Mouse (Mus musculus) myocyte (in vitro differentiated cells): ENCODE data around the gene Kif1b. TPM values are rescaled to one million over a fixed set of nuclear protein-coding genes. Genes with fewer than 3 reads are reported as not detected.

ENCODE experiments used
- H3K27me3 ChIP-seq: one replicate; pipeline ENCODE4 v1.6.1; 2011; ENCODE audit not compliant: control insufficient read depth, insufficient read depth, insufficient read length
- H3K36me3 ChIP-seq: one replicate; pipeline ENCODE4 v1.6.1; 2011; ENCODE audit not compliant: control insufficient read depth, insufficient read depth
- H3K4me2 ChIP-seq: one replicate; pipeline ENCODE4 v1.6.1; 2011; ENCODE audit warnings: low read depth, control low read depth
- H3K4me3 ChIP-seq: one replicate; pipeline ENCODE4 v1.5.1; 2011; ENCODE audit warnings: mild to moderate bottlenecking, control low read depth, moderate library complexity
- H3K79me2 ChIP-seq: one replicate; pipeline ENCODE4 v1.6.1; 2011; ENCODE audit not compliant: control insufficient read depth, insufficient read depth
- H3ac ChIP-seq: one replicate; pipeline ENCODE4 v1.6.1; 2011; ENCODE audit not compliant: control insufficient read depth, insufficient read length
- CEBPB ChIP-seq: IDR thresholded peaks from 2 replicates; pipeline ENCODE4 v1.6.1; 2011; ENCODE audit warnings: mild to moderate bottlenecking, moderate library complexity; ENCODE audit not compliant: poor library complexity, insufficient read depth, severe bottlenecking
- E2F4 ChIP-seq: IDR thresholded peaks from one replicate; pipeline ENCODE4 v1.6.1; 2011; ENCODE audit warnings: mild to moderate bottlenecking, control low read depth, moderate library complexity; ENCODE audit not compliant: insufficient read depth
- MAX ChIP-seq: IDR thresholded peaks from one replicate; pipeline ENCODE4 v1.6.1; 2011; ENCODE audit warnings: low read depth, mild to moderate bottlenecking, control low read depth
- MYOD1 ChIP-seq, 3 experiments: IDR thresholded peaks; one replicate each; pipeline ENCODE4 v1.6.1; 2011; ENCODE audit warnings: control low read depth in 2 of 3, low read depth in 2 of 3, mild to moderate bottlenecking in 2 of 3, moderate library complexity in 1 of 3; ENCODE audit not compliant: insufficient read length in 2 of 3, control insufficient read depth in 1 of 3
- MYOG ChIP-seq, 3 experiments: IDR thresholded peaks; one replicate each; pipeline ENCODE4 v1.6.1; 2011; ENCODE audit warnings: control low read depth in 2 of 3, low read depth in 2 of 3, mild to moderate bottlenecking in 2 of 3; ENCODE audit not compliant: insufficient read length in 2 of 3, control insufficient read depth in 1 of 3, insufficient read depth in 1 of 3
- POLR2A ChIP-seq: IDR thresholded peaks from one replicate; pipeline ENCODE4 v1.6.1; 2011; ENCODE audit warnings: low read depth, mild to moderate bottlenecking, control low read depth, moderate library complexity; ENCODE audit not compliant: insufficient read length
- POLR2AphosphoS2 ChIP-seq: IDR thresholded peaks from one replicate; pipeline ENCODE4 v1.6.1; 2011; ENCODE audit warnings: low read depth, control low read depth; ENCODE audit not compliant: insufficient read length
- REST ChIP-seq: IDR thresholded peaks from one replicate; pipeline ENCODE4 v1.6.1; 2011; ENCODE audit warnings: mild to moderate bottlenecking, control low read depth, moderate library complexity; ENCODE audit not compliant: insufficient read depth, insufficient read length
- SRF ChIP-seq: IDR thresholded peaks from one replicate; pipeline ENCODE4 v1.6.1; 2011; ENCODE audit warnings: low read depth; ENCODE audit not compliant: control insufficient read depth, insufficient read length
- TCF12 ChIP-seq: IDR thresholded peaks from one replicate; pipeline ENCODE4 v1.6.1; 2011; ENCODE audit warnings: mild to moderate bottlenecking, control low read depth; ENCODE audit not compliant: poor library complexity, insufficient read depth, severe bottlenecking
- TCF3 ChIP-seq: IDR thresholded peaks from one replicate; pipeline ENCODE4 v1.6.1; 2011; ENCODE audit warnings: low read depth, control low read depth; ENCODE audit not compliant: insufficient read length
- USF1 ChIP-seq: IDR thresholded peaks from one replicate; pipeline ENCODE4 v1.6.1; 2011; ENCODE audit warnings: low read depth, mild to moderate bottlenecking, control low read depth, moderate library complexity
- polyA plus RNA-seq: library from polyadenylated mRNA; unstranded; fragments of >200 nt; fragmentation: generic; extraction: Trizol; gene quantifications from one replicate; pipeline ENCODE4 v1.2.1, GENCODE M21; 2012; ENCODE audit warnings: missing spikeins

The Kif1b gene
- polyA plus RNA-seq, 1 experiment: 26.7 TPM

GRCm38 (mm10) chr4:149179573-149179972, 127.9 kb downstream of the Kif1b start:
- Histone ChIP-seq H3K36me3 (peaks cover 42% of the 10 kb centered on the region), H3ac (no peak overlapping the region), H3K79me2 (no peaks in the 10 kb centered on the region), H3K27me3 (no peaks in the 10 kb centered on the region), H3K4me2 (no peak overlapping the region), H3K4me3 (no peak overlapping the region)
- TF ChIP-seq POLR2AphosphoS2 (no peak), MYOD1 (IDR thresholded peaks at IDR 0.05; ENCODE audit: control insufficient read depth in 1 of 3, insufficient read length in 2 of 3, low read depth in 2 of 3) (no peak), USF1 (no peak), REST (no peak), CEBPB (no peak), MYOG (IDR thresholded peaks at IDR 0.05; ENCODE audit: control insufficient read depth in 1 of 3, insufficient read depth in 1 of 3, insufficient read length in 2 of 3, low read depth in 2 of 3) (no peak), MAX (no peak), TCF12 (no peak), TCF3 (no peak), POLR2A (no peak), E2F4 (no peak), SRF (no peak)

DNA sequence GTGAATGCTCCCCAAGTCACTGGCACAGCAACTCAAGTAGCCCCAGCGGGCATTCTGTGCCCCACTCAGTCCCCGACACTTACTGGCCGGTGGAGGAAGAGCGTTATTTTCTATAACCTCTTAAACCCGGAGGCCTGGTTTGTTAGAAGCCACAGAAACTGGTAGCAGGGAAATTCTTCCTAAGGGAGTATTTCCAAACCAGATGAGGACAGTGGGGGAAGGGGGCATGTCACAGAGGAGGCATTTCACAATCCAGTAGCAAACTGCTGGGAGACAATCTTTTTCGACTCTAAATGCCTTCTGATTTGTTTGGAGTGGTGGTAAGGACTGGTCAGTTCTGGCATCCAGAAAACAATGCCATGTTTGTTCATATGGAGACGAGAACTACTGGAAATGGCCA, 128.3 kb downstream of the Kif1b start:
- no peak for TF ChIP-seq USF1
- no peak for TF ChIP-seq POLR2A
- TF ChIP-seq E2F4: no peak
- no peak for TF ChIP-seq CEBPB
- TF ChIP-seq TCF12: no peak
- TF ChIP-seq POLR2AphosphoS2: no peak
- TF ChIP-seq SRF: no peak
- TF ChIP-seq TCF3: no peak
- TF ChIP-seq MYOD1 (IDR thresholded peaks at IDR 0.05; ENCODE audit: control insufficient read depth in 1 of 3, insufficient read length in 2 of 3, low read depth in 2 of 3): no peak
- no peak for TF ChIP-seq MAX
- no peak for TF ChIP-seq MYOG (IDR thresholded peaks at IDR 0.05; ENCODE audit: control insufficient read depth in 1 of 3, insufficient read depth in 1 of 3, insufficient read length in 2 of 3, low read depth in 2 of 3)
- no peak for TF ChIP-seq REST
- peaks cover 39% of the 10 kb centered on the region for H3K36me3 ChIP-seq
- no peak overlapping the region for H3ac ChIP-seq
- H3K27me3 ChIP-seq: no peaks in the 10 kb centered on the region
- no peak overlapping the region for H3K4me2 ChIP-seq
- no peak overlapping the region for H3K4me3 ChIP-seq
- H3K79me2 ChIP-seq: no peaks in the 10 kb centered on the region

DNA sequence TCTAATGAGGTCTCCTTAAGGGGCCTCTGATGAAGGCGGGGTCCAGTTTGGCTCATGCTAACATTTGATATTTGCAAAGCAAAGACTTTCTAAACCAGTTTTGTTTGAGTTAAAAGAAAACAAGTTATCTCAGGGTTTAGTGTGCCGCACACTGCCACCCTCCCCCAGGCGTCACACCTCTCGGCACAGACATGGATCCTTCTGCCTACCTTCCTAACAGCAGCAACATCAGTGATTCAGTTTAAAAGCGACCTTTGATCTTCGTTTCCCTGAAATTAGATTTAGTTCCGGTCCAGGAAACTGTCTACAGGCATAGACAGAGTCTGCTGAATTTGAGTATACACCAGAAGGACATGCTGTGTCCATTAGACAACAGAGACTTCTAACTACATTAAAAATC, 129.2 kb downstream of the Kif1b start:
- Histone ChIP-seq H3ac (no peak overlapping the region), H3K36me3 (peaks cover 31% of the 10 kb centered on the region), H3K4me2 (no peak overlapping the region), H3K79me2 (no peaks in the 10 kb centered on the region), H3K4me3 (no peak overlapping the region), H3K27me3 (no peaks in the 10 kb centered on the region)
- TF ChIP-seq SRF (no peak), MAX (no peak), POLR2AphosphoS2 (no peak), MYOG (IDR thresholded peaks at IDR 0.05; ENCODE audit: control insufficient read depth in 1 of 3, insufficient read depth in 1 of 3, insufficient read length in 2 of 3, low read depth in 2 of 3) (no peak)

DNA sequence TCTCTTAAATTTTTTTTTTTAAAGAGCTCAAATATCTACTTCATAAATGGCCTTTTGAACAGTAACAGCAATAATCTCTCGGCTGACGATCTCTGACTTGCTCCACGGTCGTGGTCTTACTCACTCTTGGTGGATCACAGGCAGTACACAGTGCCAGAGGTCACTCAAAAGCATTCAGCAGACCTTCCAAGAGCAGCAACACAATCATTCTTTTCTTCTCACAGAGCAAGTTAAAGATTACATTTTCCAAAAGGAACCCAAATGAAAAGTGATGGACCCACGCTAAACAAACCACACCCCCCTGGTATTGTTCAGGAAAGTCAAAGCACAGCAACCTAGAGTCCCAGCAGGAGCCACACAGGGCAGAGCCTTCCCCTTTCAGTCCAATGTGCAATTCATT, 130.4 kb downstream of the Kif1b start:
- Histone ChIP-seq H3K4me3 (no peak overlapping the region), H3K4me2 (no peak overlapping the region), H3K79me2 (no peaks in the 10 kb centered on the region), H3K36me3 (peaks cover 21% of the 10 kb centered on the region), H3K27me3 (no peaks in the 10 kb centered on the region), H3ac (no peak overlapping the region)
- TF ChIP-seq TCF12: no peak
- TF ChIP-seq CEBPB: no peak
- no peak for TF ChIP-seq MYOG (IDR thresholded peaks at IDR 0.05; ENCODE audit: control insufficient read depth in 1 of 3, insufficient read depth in 1 of 3, insufficient read length in 2 of 3, low read depth in 2 of 3)
- no peak for TF ChIP-seq SRF
- no peak for TF ChIP-seq E2F4
- TF ChIP-seq TCF3: no peak
- no peak for TF ChIP-seq REST

- TF ChIP-seq E2F4 (no peak), MAX (no peak)
- no peak overlapping the region for H3K4me3 ChIP-seq
- no peak overlapping the region for H3K4me2 ChIP-seq
- H3K79me2 ChIP-seq: no peaks in the 10 kb centered on the region
- no peak overlapping the region for H3ac ChIP-seq
- no peaks in the 10 kb centered on the region for H3K27me3 ChIP-seq
- H3K36me3 ChIP-seq: peaks cover 17% of the 10 kb centered on the region
Observed at GRCm38 (mm10) chr4:149176645-149177044, 130.8 kb downstream of the Kif1b start.
